Mouse (Mus musculus): ENCODE data around the gene Esrrg.

GRCm38 (mm10) chr1:188068833-188069232, 460.2 kb downstream of the Esrrg start:
- TF ChIP-seq CTCF (IDR thresholded peaks at IDR 0.05; ENCODE audit: low read depth, low read length): no peak
- no peak for TF ChIP-seq GATA1 (IDR thresholded peaks at IDR 0.05; ENCODE audit: borderline replicate concordance, low read length)
